Mouse (Mus musculus) forebrain, embryonic 11.5 days (tissue): ENCODE data around the gene Vamp1. TPM values are rescaled to one million over a fixed set of nuclear protein-coding genes. Genes with fewer than 3 reads are reported as not detected.

ENCODE experiments used
- ATAC-seq: fragments of 200-750 bp; cut with Nextera tagmentation; replicated peaks from 2 replicates; pipeline ENCODE4 v1.8.0; 2017; ENCODE audit warnings: moderate TSS enrichment; ENCODE audit not compliant: low FRiP score
- DNase-seq: peaks from one replicate; pipeline ENCODE4 v3.0.0-alpha.2; 2017; ENCODE audit warnings: low spot score
- H3K27ac ChIP-seq: fragments of 300-500 bp; sonication (generic); 2 replicates; pipeline ENCODE4 v1.5.1; 2014; ENCODE audit warnings: low read depth, low read length
- H3K27me3 ChIP-seq: fragments of 300-500 bp; sonication (generic); 2 replicates; pipeline ENCODE4 v1.6.1; 2014; ENCODE audit warnings: mild to moderate bottlenecking, low read length, mixed read lengths; ENCODE audit not compliant: control insufficient read depth, insufficient read depth
- H3K36me3 ChIP-seq: fragments of 300-500 bp; sonication (generic); 2 replicates; pipeline ENCODE4 v1.6.1; 2014; ENCODE audit warnings: mild to moderate bottlenecking, low read length, moderate library complexity, mixed read lengths; ENCODE audit not compliant: control insufficient read depth, insufficient read depth
- H3K4me1 ChIP-seq: fragments of 300-500 bp; sonication (generic); replicated peaks from 2 replicates; pipeline ENCODE4 v1.6.1; 2014; ENCODE audit warnings: low read length, mixed read lengths; ENCODE audit not compliant: control insufficient read depth, insufficient read depth
- H3K4me2 ChIP-seq: fragments of 300-500 bp; sonication (generic); 2 replicates; pipeline ENCODE4 v1.6.1; 2014; ENCODE audit warnings: low read depth, mild to moderate bottlenecking, low read length, moderate library complexity, mixed read lengths; ENCODE audit not compliant: severe bottlenecking
- H3K4me3 ChIP-seq: fragments of 300-500 bp; sonication (generic); 2 replicates; pipeline ENCODE4 v1.5.1; 2014; ENCODE audit warnings: low read depth, low read length
- H3K9ac ChIP-seq: fragments of 300-500 bp; sonication (generic); 2 replicates; pipeline ENCODE4 v1.6.1; 2014; ENCODE audit warnings: low read length
- H3K9me3 ChIP-seq: fragments of 300-500 bp; sonication (generic); 2 replicates; pipeline ENCODE4 v1.6.1; 2016; ENCODE audit warnings: low read length, mixed read lengths; ENCODE audit not compliant: control insufficient read depth
- WGBS: fragments of 180-500 bp; shearing (Covaris S2); extraction: QIAGEN DNeasy Blood & Tissue Kit; methylation state at CpG from one replicate; pipeline ENCODE4 v1.1.7; 2014; 5-methylcytosine and 5-hydroxymethylcytosine counted together
- polyA plus RNA-seq: library from polyadenylated mRNA; unstranded; fragments of >200 nt; fragmentation: Nextera tagmentation; extraction: Ambion mirVana; gene quantifications from 2 replicates; pipeline ENCODE4 v1.2.1, GENCODE M21; 2014

Vamp1 gene
- polyA plus RNA-seq, 1 experiment from 2014 or later = 2.1 TPM

- ATAC-seq = no peak
- 79% methylated on average over 6 of the region's 6 CpGs for WGBS
- H3K9me3 ChIP-seq = no peaks in the 10 kb centered on the region
Measured at GRCm38 (mm10) chr6:125232516-125232915, 17.2 kb downstream of the Vamp1 start.

GRCm38 (mm10) chr6:125233816-125234519 is 18.6 kb downstream of the Vamp1 start:
- ATAC-seq (no peak), DNase-seq (no peak)
- Histone ChIP-seq H3K27me3 (no peaks in the 10 kb centered on the region), H3K4me1 (peaks cover 12% of the 10 kb centered on the region; the same call in 1 of the 2 replicates), H3K4me2 (no peak overlapping the region), H3K9me3 (no peaks in the 10 kb centered on the region), H3K36me3 (no peaks in the 10 kb centered on the region), H3K4me3 (no peak overlapping the region), H3K9ac (no peak overlapping the region), H3K27ac (no peak overlapping the region)
- 63% methylated on average over 7 of the region's 7 CpGs for WGBS

More at GRCm38 (mm10) chr6:125232516-125232915, 17.2 kb downstream of the Vamp1 start:
- no peak overlapping the region for H3K4me2 ChIP-seq
- no peak overlapping the region for H3K9ac ChIP-seq
- H3K36me3 ChIP-seq = no peaks in the 10 kb centered on the region
- no peaks in the 10 kb centered on the region for H3K27me3 ChIP-seq
- H3K4me3 ChIP-seq = no peak overlapping the region
- H3K27ac ChIP-seq = no peak overlapping the region
- H3K4me1 ChIP-seq = peaks cover 12% of the 10 kb centered on the region; the same call in 1 of the 2 replicates
- DNase-seq = no peak

GRCm38 (mm10) chr6:125234520-125234828 is 19.1 kb downstream of the Vamp1 start:
- no peak overlapping the region for H3K4me2 ChIP-seq
- H3K36me3 ChIP-seq = no peaks in the 10 kb centered on the region
- no peaks in the 10 kb centered on the region for H3K9me3 ChIP-seq
- WGBS = 82% methylated on average over 5 of the region's 5 CpGs
- H3K27me3 ChIP-seq = no peaks in the 10 kb centered on the region
- no peak overlapping the region for H3K27ac ChIP-seq
- ATAC-seq (no peak), DNase-seq (no peak)
- H3K4me3 ChIP-seq = no peak overlapping the region
- no peak overlapping the region for H3K9ac ChIP-seq
- H3K4me1 ChIP-seq = peaks cover 12% of the 10 kb centered on the region; the same call in 1 of the 2 replicates

- WGBS = 41% methylated on average over 6 of the region's 6 CpGs
- no peak overlapping the region for H3K4me3 ChIP-seq
- DNase-seq = no peak
- H3K36me3 ChIP-seq = no peaks in the 10 kb centered on the region
- peak overlapping the region; percentile 13; the same call in 1 of the 2 replicates for H3K9ac ChIP-seq
- no peak overlapping the region for H3K27ac ChIP-seq
- no peak overlapping the region for H3K4me2 ChIP-seq
- H3K27me3 ChIP-seq = no peaks in the 10 kb centered on the region
- peaks cover 8% of the 10 kb centered on the region; the same call in 1 of the 2 replicates for H3K4me1 ChIP-seq
- no peaks in the 10 kb centered on the region for H3K9me3 ChIP-seq
- ATAC-seq = no peak
Measured at GRCm38 (mm10) chr6:125236341-125236740, 21.0 kb downstream of the Vamp1 start.

- ATAC-seq (no peak), DNase-seq (no peak)
- H3K9me3 ChIP-seq = no peaks in the 10 kb centered on the region
- WGBS = 36% methylated on average over 6 of the region's 6 CpGs
- H3K4me1 ChIP-seq = peaks cover 4% of the 10 kb centered on the region; the same call in 1 of the 2 replicates
- no peak within 1 kb of the TSS for H3K27ac ChIP-seq
- H3K4me3 ChIP-seq = no peak within 1 kb of the TSS
- H3K27me3 ChIP-seq = no peaks in the 10 kb centered on the region
- no peak within 1 kb of the TSS for H3K4me2 ChIP-seq
- peak within 1 kb of the TSS; percentile 13; the same call in 1 of the 2 replicates for H3K9ac ChIP-seq
- no peaks in the 10 kb centered on the region for H3K36me3 ChIP-seq
Measured at GRCm38 (mm10) chr6:125236782-125237181, 21.4 kb downstream of the Vamp1 start, which contains the start of gene Cd27. Gene Cd27, minus strand, starts transcription at chr6:125237010.

- no peak for ATAC-seq
- 90% methylated on average over 4 of the region's 4 CpGs for WGBS
- no peaks in the 10 kb centered on the region for H3K9me3 ChIP-seq
Measured at GRCm38 (mm10) chr6:125237421-125237820, 22.1 kb downstream of the Vamp1 start.

GRCm38 (mm10) chr6:125238396-125238795 is 23.0 kb downstream of the Vamp1 start:
- no peak for ATAC-seq

More at GRCm38 (mm10) chr6:125237421-125237820, 22.1 kb downstream of the Vamp1 start:
- H3K27ac ChIP-seq = no peak overlapping the region
- H3K4me2 ChIP-seq = no peak overlapping the region
- H3K4me3 ChIP-seq = no peak overlapping the region
- H3K36me3 ChIP-seq = no peaks in the 10 kb centered on the region
- H3K27me3 ChIP-seq = no peaks in the 10 kb centered on the region
- DNase-seq = no peak
- H3K4me1 ChIP-seq = no peaks in the 10 kb centered on the region
- no peak overlapping the region for H3K9ac ChIP-seq

GRCm38 (mm10) chr6:125239547-125239946 is 24.2 kb downstream of the Vamp1 start:
- no peak overlapping the region for H3K4me3 ChIP-seq

More at GRCm38 (mm10) chr6:125238396-125238795, 23.0 kb downstream of the Vamp1 start:
- WGBS = 78% methylated on average over 6 of the region's 6 CpGs
- H3K27ac ChIP-seq = no peak overlapping the region
- H3K9ac ChIP-seq = no peak overlapping the region
- no peaks in the 10 kb centered on the region for H3K27me3 ChIP-seq
- no peaks in the 10 kb centered on the region for H3K9me3 ChIP-seq
- H3K4me3 ChIP-seq = no peak overlapping the region
- H3K36me3 ChIP-seq = no peaks in the 10 kb centered on the region
- H3K4me1 ChIP-seq = no peaks in the 10 kb centered on the region
- DNase-seq = no peak
- no peak overlapping the region for H3K4me2 ChIP-seq

GRCm38 (mm10) chr6:125240617-125241016 is 25.3 kb downstream of the Vamp1 start:
- H3K4me3 ChIP-seq = no peak overlapping the region
- ATAC-seq = no peak
- DNase-seq = no peak
- H3K4me1 ChIP-seq = no peaks in the 10 kb centered on the region
- H3K27me3 ChIP-seq = no peaks in the 10 kb centered on the region
- H3K4me2 ChIP-seq = no peak overlapping the region
- H3K9ac ChIP-seq = no peak overlapping the region
- no peaks in the 10 kb centered on the region for H3K36me3 ChIP-seq
- 90% methylated on average over 5 of the region's 5 CpGs for WGBS
- no peak overlapping the region for H3K27ac ChIP-seq
- no peaks in the 10 kb centered on the region for H3K9me3 ChIP-seq

More at GRCm38 (mm10) chr6:125239547-125239946, 24.2 kb downstream of the Vamp1 start:
- Histone ChIP-seq H3K4me1 (no peaks in the 10 kb centered on the region), H3K27ac (no peak overlapping the region), H3K9me3 (no peaks in the 10 kb centered on the region), H3K4me2 (no peak overlapping the region), H3K9ac (no peak overlapping the region), H3K27me3 (no peaks in the 10 kb centered on the region), H3K36me3 (no peaks in the 10 kb centered on the region)
- WGBS = 90% methylated on average over 5 of the region's 5 CpGs
- ATAC-seq = no peak
- no peak for DNase-seq
